Mouse (Mus musculus): Measurements from ENCODE around the gene Kif26a. TPM values are rescaled to one million over a fixed set of nuclear protein-coding genes. Genes with fewer than 3 reads are reported as not detected.

Kif26a gene
- polyA plus RNA-seq, 1 experiment from 2014 or later, result 5.0 TPM

GRCm38 (mm10) chr12:112199363-112199762, 53.4 kb downstream of the Kif26a start:
- Histone ChIP-seq H3K9ac (no peak overlapping the region), H3K27ac (no peak overlapping the region), H3K27me3 (no peaks in the 10 kb centered on the region), H3K4me3 (no peak overlapping the region), H3K4me1 (peaks cover 14% of the 10 kb centered on the region), H3K4me2 (replicated peaks) (no peak overlapping the region), H3K36me3 (no peaks in the 10 kb centered on the region), H3K9me3 (no peaks in the 10 kb centered on the region)
- ATAC-seq (ENCODE audit: insufficient number of reproducible peaks, insufficient read depth, low FRiP score, low TSS enrichment), result no peak
- WGBS, result 69% methylated on average over 3 of the region's 3 CpGs

- no peaks in the 10 kb centered on the region for H3K27me3 ChIP-seq
- no peak overlapping the region for H3K4me2 ChIP-seq (replicated peaks)
- 71% methylated on average over 2 of the region's 2 CpGs for WGBS
- H3K36me3 ChIP-seq, result no peaks in the 10 kb centered on the region
- no peak overlapping the region for H3K4me3 ChIP-seq
- H3K4me1 ChIP-seq, result peaks cover 11% of the 10 kb centered on the region
- no peak overlapping the region for H3K27ac ChIP-seq
- no peaks in the 10 kb centered on the region for H3K9me3 ChIP-seq
- peak; percentile 29; the same call in 1 of the 2 replicates for ATAC-seq (ENCODE audit: insufficient number of reproducible peaks, insufficient read depth, low FRiP score, low TSS enrichment)
- no peak overlapping the region for H3K9ac ChIP-seq
These were observed 54.0 kb downstream of the Kif26a start for GRCm38 (mm10) chr12:112200045-112200444.

GRCm38 (mm10) chr12:112207163-112207562, 61.2 kb downstream of the Kif26a start:
- Histone ChIP-seq H3K4me3 (no peak overlapping the region), H3K4me1 (peaks cover 12% of the 10 kb centered on the region; the same call in 1 of the 2 replicates), H3K27ac (no peak overlapping the region), H3K9ac (no peak overlapping the region), H3K4me2 (replicated peaks) (no peak overlapping the region), H3K9me3 (no peaks in the 10 kb centered on the region), H3K27me3 (no peaks in the 10 kb centered on the region), H3K36me3 (no peaks in the 10 kb centered on the region)
- 81% methylated on average over 2 of the region's 2 CpGs for WGBS
- ATAC-seq (ENCODE audit: insufficient number of reproducible peaks, insufficient read depth, low FRiP score, low TSS enrichment), result no peak

DNA sequence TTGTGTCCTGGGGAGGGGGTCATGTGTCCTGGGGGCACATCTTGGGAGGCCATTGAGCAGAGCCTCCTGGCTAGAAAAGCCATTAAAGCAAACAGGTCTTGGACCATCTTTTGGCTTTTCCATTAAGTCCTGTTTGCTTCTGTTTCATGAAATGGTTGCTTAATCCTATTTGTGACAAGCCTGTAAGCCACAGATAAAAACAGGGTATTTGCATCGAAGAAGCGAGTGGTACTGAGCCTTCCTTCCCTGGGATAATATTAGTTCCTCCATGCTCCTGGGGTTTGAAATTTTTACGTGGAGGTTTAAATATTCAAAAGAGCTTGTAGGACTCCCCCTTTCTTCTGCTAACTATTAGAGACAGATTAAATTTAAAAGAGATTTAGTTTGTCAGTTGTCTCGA, 61.7 kb downstream of the Kif26a start:
- Histone ChIP-seq H3K27ac (no peak overlapping the region), H3K36me3 (no peaks in the 10 kb centered on the region)

DNA sequence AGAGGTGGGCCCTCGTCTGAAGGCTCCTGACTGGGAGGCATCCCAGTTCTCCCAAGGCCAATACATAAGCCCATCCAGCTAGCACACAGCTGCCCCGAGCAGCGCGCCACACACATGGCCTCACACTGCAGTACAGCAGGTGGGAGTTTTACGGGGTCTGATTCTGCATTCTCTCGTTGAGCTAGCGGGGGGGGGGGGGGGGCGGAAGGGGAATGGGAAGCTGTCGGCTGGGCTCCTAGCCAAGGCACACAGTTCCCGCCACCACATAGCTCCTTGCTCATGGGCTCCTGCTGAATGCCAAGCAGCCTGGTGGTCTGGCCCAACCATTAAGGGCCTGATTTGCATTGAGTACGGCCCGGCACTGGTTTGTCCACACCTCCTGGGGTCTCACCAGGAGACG, 64.6 kb downstream of the Kif26a start:
- Histone ChIP-seq H3K4me3 (no peak overlapping the region), H3K9ac (no peak overlapping the region), H3K4me2 (replicated peaks) (no peak overlapping the region), H3K27me3 (0 out of 2 replicates have a peak, but pooled peaks cover 4% of the 10 kb centered on the region), H3K9me3 (no peaks in the 10 kb centered on the region), H3K36me3 (no peaks in the 10 kb centered on the region), H3K27ac (no peak overlapping the region), H3K4me1 (peaks cover 16% of the 10 kb centered on the region)
- ATAC-seq (ENCODE audit: insufficient number of reproducible peaks, insufficient read depth, low FRiP score, low TSS enrichment), result no peak
- WGBS, result 63% methylated on average over 11 of the region's 13 CpGs

More for the DNA sequence above, 61.7 kb downstream of the Kif26a start:
- ATAC-seq (ENCODE audit: insufficient number of reproducible peaks, insufficient read depth, low FRiP score, low TSS enrichment), result no peak
- H3K4me1 ChIP-seq, result peaks cover 12% of the 10 kb centered on the region; the same call in 1 of the 2 replicates
- no peak overlapping the region for H3K4me3 ChIP-seq
- 65% methylated on average over 4 of the region's 4 CpGs for WGBS
- no peak overlapping the region for H3K9ac ChIP-seq
- no peaks in the 10 kb centered on the region for H3K9me3 ChIP-seq
- H3K27me3 ChIP-seq, result no peaks in the 10 kb centered on the region
- H3K4me2 ChIP-seq (replicated peaks), result no peak overlapping the region

GRCm38 (mm10) chr12:112214441-112214857, 68.4 kb downstream of the Kif26a start:
- 17% methylated on average over 13 of the region's 13 CpGs for WGBS
- ATAC-seq (ENCODE audit: insufficient number of reproducible peaks, insufficient read depth, low FRiP score, low TSS enrichment), result no peak
- peaks cover 22% of the 10 kb centered on the region for H3K4me1 ChIP-seq

GRCm38 (mm10) chr12:112215545-112215944, 69.5 kb downstream of the Kif26a start:
- H3K27me3 ChIP-seq, result 0 out of 2 replicates have a peak, but pooled peaks cover 4% of the 10 kb centered on the region
- H3K9me3 ChIP-seq, result no peaks in the 10 kb centered on the region
- no peak for ATAC-seq (ENCODE audit: insufficient number of reproducible peaks, insufficient read depth, low FRiP score, low TSS enrichment)
- no peaks in the 10 kb centered on the region for H3K36me3 ChIP-seq
- H3K4me1 ChIP-seq, result peaks cover 14% of the 10 kb centered on the region
- no peak overlapping the region for H3K4me2 ChIP-seq (replicated peaks)
- no peak overlapping the region for H3K9ac ChIP-seq
- 86% methylated on average over 7 of the region's 7 CpGs for WGBS
- H3K4me3 ChIP-seq, result no peak overlapping the region
- H3K27ac ChIP-seq, result no peak overlapping the region

More at GRCm38 (mm10) chr12:112214441-112214857, 68.4 kb downstream of the Kif26a start:
- H3K4me2 ChIP-seq (replicated peaks), result no peak overlapping the region
- H3K4me3 ChIP-seq, result no peak overlapping the region
- H3K36me3 ChIP-seq, result no peaks in the 10 kb centered on the region
- H3K9me3 ChIP-seq, result no peaks in the 10 kb centered on the region
- no peak overlapping the region for H3K9ac ChIP-seq
- H3K27me3 ChIP-seq, result 0 out of 2 replicates have a peak, but pooled peaks cover 4% of the 10 kb centered on the region
- H3K27ac ChIP-seq, result no peak overlapping the region

DNA sequence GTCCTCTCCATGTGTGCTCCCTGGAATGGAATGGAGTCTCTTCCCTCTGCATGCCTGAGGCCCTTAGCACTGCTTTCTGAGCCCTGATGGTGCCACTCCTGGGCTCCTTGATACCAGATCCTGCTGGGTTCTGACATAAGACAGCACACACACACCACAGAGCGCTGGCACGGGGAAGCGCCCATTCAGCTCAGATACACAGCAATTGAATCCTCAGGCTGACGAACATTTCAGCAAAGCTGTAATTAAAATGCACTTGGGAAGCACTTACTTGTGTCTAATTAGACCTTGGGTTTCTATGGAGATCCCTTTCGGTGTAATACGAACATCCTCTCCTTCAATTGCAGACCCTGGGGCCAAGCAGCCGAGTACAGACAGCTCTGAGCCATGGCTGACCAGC, 71.0 kb downstream of the Kif26a start:
- no peak overlapping the region for H3K4me3 ChIP-seq
- H3K36me3 ChIP-seq, result no peaks in the 10 kb centered on the region
- H3K9me3 ChIP-seq, result no peaks in the 10 kb centered on the region
- H3K4me1 ChIP-seq, result peaks cover 15% of the 10 kb centered on the region
- WGBS, result 48% methylated on average over 7 of the region's 7 CpGs
- H3K27ac ChIP-seq, result no peak overlapping the region
- no peak for ATAC-seq (ENCODE audit: insufficient number of reproducible peaks, insufficient read depth, low FRiP score, low TSS enrichment)
- no peak overlapping the region for H3K4me2 ChIP-seq (replicated peaks)
- 0 out of 2 replicates have a peak, but pooled peaks cover 4% of the 10 kb centered on the region for H3K27me3 ChIP-seq
- no peak overlapping the region for H3K9ac ChIP-seq

DNA sequence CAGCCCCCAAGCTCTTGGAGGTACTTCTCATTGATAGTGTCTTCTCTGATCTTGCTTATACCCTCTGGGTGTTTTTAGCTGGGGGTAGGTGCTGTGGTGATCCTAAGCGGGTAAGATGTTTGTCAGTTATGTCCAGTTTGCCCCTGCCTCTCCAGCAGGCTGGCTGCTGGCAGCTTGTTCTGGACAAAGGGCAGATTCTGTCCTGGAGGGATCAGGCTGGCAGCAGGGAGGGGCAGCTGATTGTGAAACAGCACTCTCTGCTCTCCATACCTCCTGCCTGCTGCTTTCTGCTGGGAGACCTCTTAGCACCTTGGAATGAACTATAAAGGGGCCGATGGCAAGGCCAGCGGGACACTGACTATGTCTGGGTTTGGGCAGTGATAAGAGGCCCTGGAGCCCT, 71.7 kb downstream of the Kif26a start:
- Histone ChIP-seq H3K4me1 (peaks cover 17% of the 10 kb centered on the region), H3K27me3 (0 out of 2 replicates have a peak, but pooled peaks cover 4% of the 10 kb centered on the region), H3K27ac (no peak overlapping the region), H3K9me3 (no peaks in the 10 kb centered on the region), H3K36me3 (no peaks in the 10 kb centered on the region), H3K9ac (no peak overlapping the region), H3K4me2 (replicated peaks) (no peak overlapping the region), H3K4me3 (no peak overlapping the region)
- 64% methylated on average over 3 of the region's 3 CpGs for WGBS
- no peak for ATAC-seq (ENCODE audit: insufficient number of reproducible peaks, insufficient read depth, low FRiP score, low TSS enrichment)

DNA sequence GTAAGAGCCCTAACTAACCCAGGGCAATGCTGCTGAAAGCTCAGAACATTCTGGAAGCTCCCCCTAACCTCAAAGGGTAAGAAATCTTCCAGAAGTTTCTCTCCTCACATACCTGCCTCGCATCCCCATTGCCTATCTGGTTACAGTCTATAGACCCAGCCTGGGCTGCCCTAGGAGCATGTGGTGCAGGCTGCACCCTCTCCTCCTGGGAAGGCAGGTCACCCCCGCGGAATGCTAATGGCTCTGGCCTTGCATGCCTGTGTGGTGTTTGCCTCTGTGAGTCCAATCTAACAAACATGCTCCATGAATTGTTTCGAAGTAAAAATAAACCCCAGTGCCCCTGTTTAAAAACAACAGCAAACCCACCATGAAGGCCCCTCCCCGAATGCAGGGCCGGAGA, 75.3 kb downstream of the Kif26a start:
- H3K4me2 ChIP-seq (replicated peaks), result no peak overlapping the region
- peaks cover 12% of the 10 kb centered on the region for H3K4me1 ChIP-seq
- H3K9ac ChIP-seq, result no peak overlapping the region
- H3K27ac ChIP-seq, result no peak overlapping the region
- no peaks in the 10 kb centered on the region for H3K27me3 ChIP-seq
- H3K36me3 ChIP-seq, result no peaks in the 10 kb centered on the region
- H3K4me3 ChIP-seq, result no peak overlapping the region
- 67% methylated on average over 6 of the region's 6 CpGs for whole genome bisulfite sequencing
- no peaks in the 10 kb centered on the region for H3K9me3 ChIP-seq
- no peak for ATAC-seq (ENCODE audit: insufficient number of reproducible peaks, insufficient read depth, low FRiP score, low TSS enrichment)

GRCm38 (mm10) chr12:112221754-112222439, 75.9 kb downstream of the Kif26a start:
- H3K4me2 ChIP-seq (replicated peaks), result no peak overlapping the region
- peaks cover 12% of the 10 kb centered on the region for H3K4me1 ChIP-seq
- H3K27ac ChIP-seq, result no peak overlapping the region
- H3K9me3 ChIP-seq, result no peaks in the 10 kb centered on the region
- ATAC-seq (ENCODE audit: insufficient number of reproducible peaks, insufficient read depth, low FRiP score, low TSS enrichment), result no peak
- H3K27me3 ChIP-seq, result no peaks in the 10 kb centered on the region
- H3K9ac ChIP-seq, result no peak overlapping the region
- H3K36me3 ChIP-seq, result no peaks in the 10 kb centered on the region
- H3K4me3 ChIP-seq, result no peak overlapping the region
- 38% methylated on average over 19 of the region's 19 CpGs for WGBS

GRCm38 (mm10) chr12:112223721-112224337, 77.8 kb downstream of the Kif26a start:
- Histone ChIP-seq H3K36me3 (no peaks in the 10 kb centered on the region), H3K4me3 (no peak overlapping the region), H3K9ac (no peak overlapping the region), H3K4me2 (replicated peaks) (no peak overlapping the region), H3K9me3 (no peaks in the 10 kb centered on the region), H3K27me3 (no peaks in the 10 kb centered on the region), H3K4me1 (peaks cover 7% of the 10 kb centered on the region), H3K27ac (no peak overlapping the region)
- ATAC-seq (ENCODE audit: insufficient number of reproducible peaks, insufficient read depth, low FRiP score, low TSS enrichment), result no peak
- whole genome bisulfite sequencing, result 52% methylated on average over 13 of the region's 13 CpGs
